Mouse (Mus musculus) ES-E14 (cell line): Measurements from ENCODE around the gene Catsper4.

Experiments
- CHD2 ChIP-seq: IDR thresholded peaks from 2 replicates; pipeline ENCODE4 v1.6.1; 2014; ENCODE audit warnings: mild to moderate bottlenecking, low read depth, low read length, inconsistent platforms
- ZC3H11A ChIP-seq: IDR thresholded peaks from 2 replicates; pipeline ENCODE4 v1.6.1; 2012; ENCODE audit warnings: low read depth, mild to moderate bottlenecking, inconsistent platforms, low read length, borderline replicate concordance

GRCm38 (mm10) chr4:134249651-134250050 is 22.5 kb upstream of the Catsper4 start:
- no peak for TF ChIP-seq CHD2
- TF ChIP-seq ZC3H11A, result no peak
